Mouse (Mus musculus) hindbrain, embryonic 14.5 days (tissue): Measurements from ENCODE around the gene Mrpl55. TPM values are rescaled to one million over a fixed set of nuclear protein-coding genes. Genes with fewer than 3 reads are reported as not detected.

Experiments used
- ATAC-seq: fragments of 200-750 bp; cut with Nextera tagmentation; 2 replicates; pipeline ENCODE4 v1.8.0; 2017; ENCODE audit warnings: moderate number of reproducible peaks, mild to moderate bottlenecking, moderate TSS enrichment, moderate library complexity; ENCODE audit not compliant: low FRiP score
- DNase-seq: peaks from one replicate; pipeline ENCODE4 v3.0.0-alpha.2; 2015; ENCODE audit warnings: low spot score
- H3K27ac ChIP-seq: fragments of 300-500 bp; sonication (generic); 2 replicates; pipeline ENCODE4 v1.5.1; 2014; ENCODE audit warnings: mild to moderate bottlenecking, moderate library complexity
- H3K27me3 ChIP-seq: fragments of 300-500 bp; sonication (generic); 2 replicates; pipeline ENCODE4 v1.6.1; 2014; ENCODE audit warnings: mild to moderate bottlenecking, low read length, mixed read lengths; ENCODE audit not compliant: control insufficient read depth, insufficient read depth
- H3K36me3 ChIP-seq: fragments of 300-500 bp; sonication (generic); replicated peaks from 2 replicates; pipeline ENCODE4 v1.6.1; 2014; ENCODE audit not compliant: control insufficient read depth, insufficient read depth
- H3K4me1 ChIP-seq: fragments of 300-500 bp; sonication (generic); replicated peaks from 2 replicates; pipeline ENCODE4 v1.6.1; 2014; ENCODE audit warnings: antibody characterized with exemption, low read length, mixed read lengths; ENCODE audit not compliant: control insufficient read depth, insufficient read depth
- H3K4me2 ChIP-seq: fragments of 300-500 bp; sonication (generic); replicated peaks from 2 replicates; pipeline ENCODE4 v1.6.1; 2014; ENCODE audit warnings: mild to moderate bottlenecking, moderate library complexity
- H3K4me3 ChIP-seq: fragments of 300-500 bp; sonication (generic); replicated peaks from 2 replicates; pipeline ENCODE4 v1.5.1; 2014; ENCODE audit warnings: mild to moderate bottlenecking, low read length
- H3K9ac ChIP-seq: fragments of 300-500 bp; sonication (generic); 2 replicates; pipeline ENCODE4 v1.6.1; 2014
- H3K9me3 ChIP-seq: fragments of 300-500 bp; sonication (generic); 2 replicates; pipeline ENCODE4 v1.6.1; 2016; ENCODE audit warnings: low read length; ENCODE audit not compliant: control insufficient read depth
- WGBS: fragments of 180-500 bp; shearing (Covaris S2); extraction: QIAGEN DNeasy Blood & Tissue Kit; methylation state at CpG from one replicate; pipeline ENCODE4 v1.1.7; 2014; 5-methylcytosine and 5-hydroxymethylcytosine counted together
- polyA plus RNA-seq: library from polyadenylated mRNA; unstranded; fragments of >200 nt; fragmentation: Nextera tagmentation; extraction: Ambion mirVana; gene quantifications from 2 replicates; pipeline ENCODE4 v1.2.1, GENCODE M21; 2014

The Mrpl55 gene
- polyA plus RNA-seq = 88.2 and 98.7 TPM in 2 replicates

- Histone ChIP-seq H3K9ac (peak within 1 kb of the TSS; percentile 80), H3K27me3 (no peaks in the 10 kb centered on the region), H3K4me2 (peak within 1 kb of the TSS; percentile 91), H3K4me1 (peaks cover 15% of the 10 kb centered on the region), H3K27ac (peak within 1 kb of the TSS; percentile 65), H3K9me3 (no peaks in the 10 kb centered on the region), H3K4me3 (peak within 1 kb of the TSS; percentile 83), H3K36me3 (peaks cover 35% of the 10 kb centered on the region)
- under 1% methylated on average over 63 of the region's 63 CpGs for WGBS
- DNase-seq (peak; percentile 97), ATAC-seq (peak; percentile 93)
Measured at GRCm38 (mm10) chr11:59202081-59202995, at the start of gene Mrpl55. Mrpl55 (plus strand) TSS chr11:59202486.

- Histone ChIP-seq H3K27ac (no peak overlapping the region), H3K4me2 (no peak overlapping the region), H3K4me1 (no peaks in the 10 kb centered on the region), H3K9me3 (no peaks in the 10 kb centered on the region), H3K36me3 (peaks cover 25% of the 10 kb centered on the region), H3K9ac (no peak overlapping the region), H3K27me3 (no peaks in the 10 kb centered on the region), H3K4me3 (no peak overlapping the region)
- ATAC-seq (no peak), DNase-seq (no peak)
- whole genome bisulfite sequencing = 93% methylated on average over 7 of the region's 7 CpGs
Measured at GRCm38 (mm10) chr11:59154220-59154619, 48.1 kb upstream of the Mrpl55 start.

GRCm38 (mm10) chr11:59155900-59156299 lies 46.4 kb upstream of the Mrpl55 start:
- 84% methylated on average over 5 of the region's 5 CpGs for WGBS

GRCm38 (mm10) chr11:59159099-59159498 lies 43.2 kb upstream of the Mrpl55 start:
- 94% methylated on average over 13 of the region's 13 CpGs for WGBS
- no peak for ATAC-seq
- no peak for DNase-seq

More at GRCm38 (mm10) chr11:59155900-59156299, 46.4 kb upstream of the Mrpl55 start:
- no peak overlapping the region for H3K4me2 ChIP-seq
- no peak overlapping the region for H3K9ac ChIP-seq
- H3K9me3 ChIP-seq = no peaks in the 10 kb centered on the region
- ATAC-seq (no peak), DNase-seq (no peak)
- no peaks in the 10 kb centered on the region for H3K27me3 ChIP-seq
- H3K27ac ChIP-seq = no peak overlapping the region
- no peaks in the 10 kb centered on the region for H3K4me1 ChIP-seq
- H3K36me3 ChIP-seq = peaks cover 26% of the 10 kb centered on the region
- no peak overlapping the region for H3K4me3 ChIP-seq

GRCm38 (mm10) chr11:59159558-59159957 lies 42.7 kb upstream of the Mrpl55 start:
- no peaks in the 10 kb centered on the region for H3K9me3 ChIP-seq
- H3K4me1 ChIP-seq = peaks cover 16% of the 10 kb centered on the region
- DNase-seq = no peak
- ATAC-seq = no peak
- H3K27me3 ChIP-seq = no peaks in the 10 kb centered on the region
- no peak overlapping the region for H3K4me2 ChIP-seq
- no peak overlapping the region for H3K27ac ChIP-seq
- WGBS = 89% methylated on average over 4 of the region's 4 CpGs
- H3K4me3 ChIP-seq = no peak overlapping the region
- H3K36me3 ChIP-seq = peaks cover 29% of the 10 kb centered on the region
- no peak overlapping the region for H3K9ac ChIP-seq

More at GRCm38 (mm10) chr11:59159099-59159498, 43.2 kb upstream of the Mrpl55 start:
- Histone ChIP-seq H3K9me3 (no peaks in the 10 kb centered on the region), H3K27ac (no peak overlapping the region), H3K4me1 (peaks cover 14% of the 10 kb centered on the region), H3K4me2 (no peak overlapping the region), H3K27me3 (no peaks in the 10 kb centered on the region), H3K36me3 (peaks cover 29% of the 10 kb centered on the region), H3K4me3 (no peak overlapping the region), H3K9ac (no peak overlapping the region)

GRCm38 (mm10) chr11:59161398-59161797 lies 40.9 kb upstream of the Mrpl55 start:
- no peak overlapping the region for H3K27ac ChIP-seq
- DNase-seq (no peak), ATAC-seq (no peak)
- H3K9ac ChIP-seq = no peak overlapping the region
- H3K4me1 ChIP-seq = peaks cover 16% of the 10 kb centered on the region
- peaks cover 23% of the 10 kb centered on the region for H3K36me3 ChIP-seq
- no peak overlapping the region for H3K4me3 ChIP-seq
- H3K27me3 ChIP-seq = no peaks in the 10 kb centered on the region
- 71% methylated on average over 5 of the region's 5 CpGs for whole genome bisulfite sequencing
- no peak overlapping the region for H3K4me2 ChIP-seq
- no peaks in the 10 kb centered on the region for H3K9me3 ChIP-seq

- Histone ChIP-seq H3K4me3 (peak overlapping the region; percentile 58), H3K36me3 (peaks cover 17% of the 10 kb centered on the region), H3K9me3 (no peaks in the 10 kb centered on the region), H3K4me2 (peak overlapping the region; percentile 73), H3K9ac (peak overlapping the region; percentile 55), H3K27me3 (no peaks in the 10 kb centered on the region), H3K27ac (peak overlapping the region; percentile 99), H3K4me1 (peaks cover 16% of the 10 kb centered on the region)
- peak; percentile 33 for DNase-seq
- ATAC-seq = no peak; the same call in 1 of the 2 replicates
- WGBS = 60% methylated on average over 9 of the region's 9 CpGs
Measured at GRCm38 (mm10) chr11:59162443-59163254, 39.6 kb upstream of the Mrpl55 start.

GRCm38 (mm10) chr11:59163255-59164236 lies 38.7 kb upstream of the Mrpl55 start, which contains the start of gene Iba57:
Iba57 (minus strand) TSS chr11:59163739.
- H3K27me3 ChIP-seq = no peaks in the 10 kb centered on the region
- ATAC-seq = peak; percentile 98
- peak within 1 kb of the TSS; percentile 99 for H3K27ac ChIP-seq
- H3K4me3 ChIP-seq = peak within 1 kb of the TSS; percentile 58
- peaks cover 16% of the 10 kb centered on the region for H3K4me1 ChIP-seq
- WGBS = 3% methylated on average over 68 of the region's 68 CpGs
- H3K4me2 ChIP-seq = peak within 1 kb of the TSS; percentile 73
- peak; percentile 97 for DNase-seq
- H3K36me3 ChIP-seq = peaks cover 8% of the 10 kb centered on the region; the same call in 1 of the 2 replicates
- peak within 1 kb of the TSS; percentile 78 for H3K9ac ChIP-seq
- H3K9me3 ChIP-seq = no peaks in the 10 kb centered on the region
